Mouse (Mus musculus) retina, postnatal 7 days (tissue): ENCODE measurements around the gene Lrrc49.
A peak's percentile ranks its signal among the peaks of the same experiment; 100 is the strongest.

Source experiments
- DNase-seq: peaks from one replicate; pipeline ENCODE4 v3.0.0-alpha.2; 2012; ENCODE audit warnings: low read depth, low spot score

The Lrrc49 gene

DNA sequence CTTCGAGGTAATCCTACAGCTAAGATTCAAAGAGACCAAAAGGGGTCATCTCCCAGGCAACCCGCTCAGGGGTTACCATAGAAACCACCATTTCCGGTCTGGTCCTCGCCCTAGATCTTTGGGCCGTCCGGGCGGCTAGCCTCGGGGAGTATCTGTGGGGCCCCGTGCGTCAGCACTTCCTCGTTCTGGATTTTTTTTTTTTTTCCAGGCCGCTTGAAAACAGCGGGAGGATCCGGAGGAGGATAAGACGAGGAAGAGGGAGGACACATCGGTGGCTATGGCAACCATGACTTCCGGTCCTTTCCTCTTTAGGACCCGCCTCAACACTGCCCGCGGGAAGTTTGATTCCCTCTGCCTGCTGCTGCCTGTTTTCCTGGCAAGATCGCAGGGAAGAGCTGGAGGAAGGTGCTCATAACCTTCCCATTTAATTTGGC, at the start of gene Lrrc49:
Lrrc49 (minus strand) TSS at position 268 of the 434 bp plus-strand sequence.
- peak; percentile 90 for DNase-seq

DNA sequence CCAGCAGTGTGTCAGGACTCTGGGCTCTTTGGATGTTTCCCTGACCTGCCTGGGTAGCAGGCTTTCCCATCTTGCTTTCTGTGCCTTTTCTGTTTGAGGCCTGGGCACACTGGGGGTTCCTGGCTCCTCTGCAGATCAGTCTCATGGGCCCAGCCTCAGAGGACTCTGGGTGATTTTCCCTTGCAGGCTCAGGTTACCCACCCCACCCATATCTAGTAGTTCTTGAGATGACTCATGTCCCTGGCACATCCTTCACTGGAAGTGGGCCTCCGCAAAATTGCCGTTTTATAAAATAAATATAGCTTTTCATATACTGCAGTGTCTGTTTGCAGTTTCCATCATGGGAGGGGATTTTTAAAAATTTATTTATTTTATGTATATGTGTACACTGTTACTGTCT, 46.4 kb upstream of the Lrrc49 start:
- DNase-seq, result no peak

DNA sequence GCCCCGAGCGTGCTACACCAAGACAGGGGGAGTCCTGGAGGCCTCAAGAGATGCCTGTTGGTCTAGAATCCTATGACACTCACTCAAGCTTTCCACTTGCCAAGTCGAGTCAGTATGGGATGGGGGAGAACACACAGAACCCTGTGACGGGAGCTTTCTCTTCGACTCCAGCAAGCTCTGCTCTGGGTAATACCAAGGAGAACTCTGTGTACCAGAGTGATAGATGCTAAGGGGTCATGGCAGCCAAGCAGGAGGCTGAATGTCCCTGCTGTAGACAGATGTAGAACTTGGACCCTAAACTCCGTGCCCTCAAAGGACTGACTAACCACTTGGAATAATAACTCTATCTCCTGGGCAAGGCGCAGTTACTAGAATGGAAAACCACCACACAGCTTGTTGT, 37.0 kb upstream of the Lrrc49 start:
- DNase-seq, result no peak

GRCm38 (mm10) chr9:60719687-60720086, 31.7 kb upstream of the Lrrc49 start:
- no peak for DNase-seq

- DNase-seq, result peak; percentile 40
These were observed 30.3 kb upstream of the Lrrc49 start for GRCm38 (mm10) chr9:60718284-60718683.

DNA sequence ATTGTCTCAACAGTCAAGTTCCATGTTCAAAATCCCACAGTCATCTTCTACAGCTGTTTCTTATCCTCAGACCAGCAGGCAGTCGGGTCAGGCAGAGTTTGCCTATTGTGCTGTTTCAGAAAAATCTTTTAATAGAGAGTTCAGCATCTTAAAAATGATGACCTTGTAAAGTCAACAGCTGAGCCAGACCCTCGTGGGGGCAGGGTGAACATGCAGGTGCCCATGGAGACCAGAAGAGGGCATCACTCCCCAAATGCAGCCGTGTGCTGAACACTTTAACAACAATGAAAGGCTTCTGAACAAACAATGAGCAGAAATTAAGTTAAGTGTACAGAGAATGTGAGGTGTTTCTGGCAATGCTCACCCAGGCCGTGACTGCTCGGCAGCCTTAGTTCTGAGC, 27.9 kb upstream of the Lrrc49 start:
- DNase-seq, result no peak

DNA sequence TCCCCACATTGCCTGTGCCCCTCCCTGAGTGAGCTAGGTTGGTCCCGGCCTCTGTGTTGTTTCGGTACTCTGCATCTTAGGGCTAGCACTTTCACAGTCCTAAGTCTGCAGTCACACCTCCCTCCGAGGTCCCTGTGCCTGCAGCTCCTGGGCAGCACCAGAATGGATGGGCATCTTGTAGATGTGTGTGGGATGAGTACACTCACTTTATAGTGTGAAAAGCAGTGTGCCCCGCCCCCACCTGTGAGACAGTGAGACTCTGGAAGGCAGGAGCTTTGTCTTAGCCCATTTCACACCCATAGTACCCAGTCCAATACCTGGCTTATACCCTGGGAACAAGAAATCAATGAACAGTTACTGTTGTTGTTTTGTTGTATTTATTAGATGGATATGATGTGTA, 27.3 kb upstream of the Lrrc49 start:
- DNase-seq, result no peak

- DNase-seq, result no peak
These were observed 26.2 kb upstream of the Lrrc49 start for GRCm38 (mm10) chr9:60714191-60714590.

- DNase-seq, result no peak
These were observed 25.7 kb upstream of the Lrrc49 start for GRCm38 (mm10) chr9:60713616-60714015.

DNA sequence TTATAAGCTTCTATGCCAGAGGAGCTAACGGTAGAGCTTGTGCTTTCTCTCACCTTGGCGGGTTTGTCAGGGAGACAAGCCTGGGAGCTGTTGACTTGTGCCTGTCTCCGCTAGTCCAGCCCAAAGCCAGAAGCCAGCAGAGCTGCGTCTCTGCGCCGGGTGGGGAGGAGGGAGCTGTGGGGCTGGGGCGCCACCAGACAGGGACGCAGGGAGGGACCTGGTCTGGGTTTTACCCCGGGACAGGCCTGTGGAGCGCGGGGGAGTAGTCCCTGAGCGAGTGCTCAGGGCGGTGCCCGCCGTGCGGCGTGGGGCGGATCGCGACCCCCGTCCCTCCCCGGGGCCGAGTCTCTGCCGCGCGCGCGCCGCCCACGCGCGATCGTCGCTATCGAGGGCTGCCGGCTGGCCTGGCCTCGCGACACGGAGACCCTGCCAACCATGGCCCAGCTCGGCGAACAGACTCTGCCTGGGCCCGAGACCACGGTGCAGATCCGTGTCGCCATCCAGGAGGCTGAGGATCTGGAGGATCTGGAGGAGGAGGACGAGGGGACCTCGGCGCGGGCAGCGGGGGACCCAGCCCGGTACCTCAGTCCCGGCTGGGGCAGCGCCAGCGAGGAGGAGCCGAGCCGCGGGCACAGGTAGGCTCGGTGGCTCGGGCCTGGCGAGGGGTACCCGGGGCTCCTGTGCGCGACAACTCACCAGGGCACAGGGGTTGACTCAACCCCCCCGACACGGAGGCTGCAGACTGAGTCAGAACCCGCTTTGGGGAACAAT, 25.0 kb upstream of the Lrrc49 start, which contains the start of gene Larp6:
Larp6 (plus strand) TSS at position 219 of the 771 bp plus-strand sequence.
- DNase-seq, result no peak

DNA sequence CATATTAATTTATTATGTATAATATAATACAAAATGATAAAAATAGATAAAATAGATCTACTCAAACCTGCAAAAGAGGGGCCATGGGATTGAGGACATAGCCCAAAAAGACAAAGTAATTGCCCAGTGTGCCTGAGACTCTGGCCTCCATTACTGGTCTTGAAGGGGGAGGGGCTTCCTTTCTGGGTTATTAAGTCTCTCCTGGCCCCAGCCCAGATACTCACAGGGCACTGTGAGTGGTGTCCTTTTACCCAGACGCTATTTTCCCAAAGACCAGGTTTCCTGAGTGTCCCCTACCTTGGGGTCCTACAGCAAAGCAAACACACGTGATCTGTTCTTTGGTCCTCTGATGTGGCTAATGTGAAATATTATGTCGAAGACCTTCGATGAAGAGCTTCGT, 24.1 kb upstream of the Lrrc49 start:
- DNase-seq, result no peak

DNA sequence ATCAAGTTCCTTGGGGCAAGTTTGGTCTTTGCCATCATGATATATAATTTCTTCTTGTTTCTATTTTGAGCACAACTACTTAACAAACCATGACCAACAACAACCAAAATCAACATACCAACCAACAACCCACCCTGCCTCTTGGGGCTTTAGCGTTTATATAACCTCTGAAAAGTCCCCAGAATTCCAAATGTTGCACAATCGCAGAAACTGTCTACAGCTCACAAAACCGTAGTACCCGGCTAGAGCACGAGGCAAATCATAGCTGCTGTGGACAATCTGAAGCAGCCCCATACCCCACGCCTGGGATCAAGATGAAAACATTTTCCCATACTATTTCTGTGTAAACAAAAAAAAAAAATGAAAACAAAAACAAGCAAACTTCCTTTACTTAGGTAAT, 21.8 kb upstream of the Lrrc49 start:
- no peak for DNase-seq

DNA sequence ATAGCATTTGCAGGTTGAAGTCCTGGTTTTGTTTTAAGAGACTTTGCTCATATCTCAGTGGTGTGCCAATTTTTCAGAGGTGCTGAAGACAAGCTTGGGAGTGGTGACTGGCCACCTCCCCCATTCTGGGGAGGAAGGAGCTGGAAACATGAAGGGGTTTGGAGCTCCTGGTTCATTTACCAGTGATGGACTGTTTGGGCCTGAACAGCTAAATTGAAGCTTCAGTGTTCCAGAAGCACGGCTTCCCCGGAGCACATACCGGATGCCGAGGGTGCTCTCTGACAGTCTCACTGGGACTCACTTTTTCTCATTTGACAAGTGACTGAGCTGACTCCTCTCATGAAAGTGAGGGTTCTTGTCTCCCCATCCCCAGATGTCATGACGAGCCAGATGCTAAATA, 20.6 kb upstream of the Lrrc49 start:
- DNase-seq, result no peak

- DNase-seq, result no peak
These were observed 19.6 kb upstream of the Lrrc49 start for GRCm38 (mm10) chr9:60707594-60707993.

DNA sequence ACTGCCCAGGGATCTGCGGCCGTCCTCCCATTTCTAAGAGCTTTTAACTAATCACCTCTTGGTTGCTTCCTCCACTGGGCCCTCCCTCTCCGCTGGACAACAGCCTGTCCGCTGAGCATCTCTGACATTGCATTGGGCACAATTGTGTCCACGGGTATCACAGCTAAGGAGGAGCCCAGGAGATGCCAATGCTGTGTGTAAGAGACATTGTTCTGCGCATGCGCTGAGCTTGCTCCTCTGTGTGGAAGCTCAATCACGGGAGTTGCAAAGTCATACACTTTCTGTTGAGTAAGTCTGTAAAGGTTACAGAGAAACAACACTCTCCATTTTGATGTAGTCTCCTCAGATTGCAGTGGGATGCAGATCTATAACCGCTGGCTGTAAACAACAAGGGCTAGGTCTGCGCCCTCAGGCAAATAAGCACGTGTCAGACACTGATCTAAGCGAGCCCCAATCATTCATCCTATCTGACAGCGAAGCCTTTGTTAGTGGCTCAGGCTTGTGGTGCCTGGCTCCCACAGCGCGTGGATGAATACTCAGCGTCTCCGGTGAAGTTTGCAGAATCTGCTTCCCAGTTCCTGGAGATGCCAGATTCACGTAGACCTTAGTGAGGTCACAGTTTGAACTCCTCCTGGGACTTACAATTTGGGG, 11.7 kb upstream of the Lrrc49 start:
- DNase-seq, result no peak

- DNase-seq, result no peak
These were observed 8.5 kb upstream of the Lrrc49 start for GRCm38 (mm10) chr9:60696271-60696985.

- no peak for DNase-seq
These were observed 6.0 kb upstream of the Lrrc49 start for GRCm38 (mm10) chr9:60693986-60694385.

DNA sequence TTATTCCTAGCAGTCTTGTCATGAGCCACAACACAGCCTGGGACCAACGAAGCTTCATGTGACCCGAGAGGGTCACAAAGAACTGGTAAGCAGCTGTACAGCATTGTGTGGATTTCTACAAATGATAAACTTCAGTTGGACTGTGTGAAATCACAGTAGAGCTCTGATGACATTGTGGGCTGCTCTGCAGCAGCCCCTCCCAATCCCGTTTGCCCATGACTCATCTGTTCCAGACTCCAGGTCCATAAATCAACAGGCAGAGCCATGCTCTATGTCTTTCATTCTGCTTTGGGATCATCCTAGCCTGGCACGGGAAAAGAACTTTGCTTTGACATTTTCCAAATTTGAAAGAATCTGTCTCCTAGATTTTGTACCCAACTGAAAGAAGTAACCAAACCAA, 4.7 kb upstream of the Lrrc49 start:
- DNase-seq, result no peak

DNA sequence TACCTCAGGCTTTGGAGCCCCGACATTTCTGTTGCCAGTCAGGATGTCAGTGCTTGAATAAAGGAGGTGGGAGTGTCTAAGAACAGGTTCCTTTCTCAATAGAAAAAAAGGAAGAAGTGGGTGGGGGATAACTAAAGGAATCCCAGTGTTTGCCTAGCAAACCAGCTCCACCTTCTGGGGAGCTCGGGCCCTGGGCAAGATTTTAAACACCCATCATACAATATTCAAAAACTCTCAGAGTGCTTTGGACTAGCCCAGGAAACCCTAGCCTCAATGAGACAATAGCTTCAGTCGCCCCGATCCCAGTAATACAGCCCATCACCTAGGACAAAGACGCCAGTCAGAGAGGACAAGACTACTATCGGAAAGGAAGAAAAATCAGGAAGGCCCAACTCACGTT, 543 bp downstream of the Lrrc49 start:
- no peak for DNase-seq

GRCm38 (mm10) chr9:60682753-60683152, 5.2 kb downstream of the Lrrc49 start:
- DNase-seq, result no peak

- no peak for DNase-seq
These were observed 7.0 kb downstream of the Lrrc49 start for GRCm38 (mm10) chr9:60681005-60681404.

DNA sequence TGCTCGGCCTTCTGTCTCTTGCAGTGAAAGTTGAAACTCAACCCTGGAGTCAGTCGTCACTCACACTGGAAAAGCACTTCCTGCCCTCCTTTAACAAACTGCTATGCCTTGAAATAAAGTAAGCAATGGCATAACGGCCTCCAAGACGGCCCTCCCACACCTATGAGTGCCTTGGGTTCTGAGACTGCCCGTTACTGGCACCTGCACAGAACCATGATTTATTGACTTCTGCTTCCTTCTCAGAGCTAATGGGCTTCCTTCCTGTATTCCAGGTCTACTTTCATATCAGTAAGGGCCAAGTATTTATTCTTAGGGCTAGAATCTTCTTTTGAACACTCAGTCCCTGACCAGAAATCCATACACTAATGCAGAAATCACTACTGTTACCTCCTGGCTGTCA, 9.0 kb downstream of the Lrrc49 start:
- DNase-seq, result no peak

- DNase-seq, result no peak
These were observed 11.5 kb downstream of the Lrrc49 start for GRCm38 (mm10) chr9:60676429-60676828.
